Mouse (Mus musculus) left cerebral cortex, adult 9 months (tissue): ENCODE results near the gene 1500009C09Rik.

ENCODE experiments used
- DNase-seq, 2 experiments: peaks; one replicate each; pipeline ENCODE4 v3.0.0; 2022; ENCODE audit warnings: low spot score in 2 of 2

The 1500009C09Rik gene

GRCm38 (mm10) chr15:82247131-82247776, 4.9 kb upstream of the 1500009C09Rik start:
- DNase-seq: no peak

- no peak for DNase-seq
Observed at GRCm38 (mm10) chr15:82251579-82251978, 618 bp upstream of the 1500009C09Rik start.

DNA sequence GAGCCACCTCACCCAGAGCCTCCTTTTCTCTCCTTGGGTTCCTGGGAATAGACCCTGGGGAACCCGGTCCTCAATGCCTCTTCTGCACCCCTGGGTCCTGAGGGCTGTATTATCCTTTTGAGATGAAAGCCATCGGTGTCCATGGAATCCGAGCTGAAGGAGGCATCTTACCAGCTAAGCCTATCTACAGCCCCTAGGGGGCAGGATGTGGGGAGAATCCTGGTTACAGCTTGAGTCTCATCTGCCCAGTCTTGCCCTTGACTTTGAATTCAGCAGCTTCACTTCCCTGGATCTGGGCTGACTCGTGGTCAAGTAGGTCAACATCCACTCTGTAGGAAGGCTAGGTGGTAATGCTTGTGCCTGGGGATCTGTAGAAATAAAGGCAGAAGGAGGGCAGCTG, 3.1 kb downstream of the 1500009C09Rik start:
- DNase-seq: no peak

DNA sequence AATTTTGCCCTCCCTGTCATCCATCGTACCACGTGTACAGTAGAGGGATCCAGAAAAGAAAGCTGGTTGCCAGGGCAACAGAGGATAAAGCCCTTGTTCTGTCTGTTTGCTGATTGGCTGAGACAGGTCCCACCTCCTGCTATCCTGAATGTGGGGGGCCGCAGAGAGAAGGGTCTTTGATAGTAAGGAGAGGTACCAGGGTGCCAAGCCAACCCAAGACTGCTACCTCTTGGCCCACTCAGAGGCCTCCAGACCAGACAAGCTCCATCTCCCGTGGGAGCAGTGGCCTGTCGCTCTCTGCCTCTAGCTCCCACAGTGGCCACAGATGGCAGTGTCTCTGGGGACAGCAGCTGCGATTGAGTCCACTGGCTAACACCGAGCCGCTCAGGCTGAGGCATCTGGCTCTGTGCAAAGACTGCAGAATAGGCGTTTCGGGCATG, 3.8 kb downstream of the 1500009C09Rik start:
- peak; percentile 87 to 93 for DNase-seq

- DNase-seq: peak in 1 of 2 experiments; percentile 63
Observed at GRCm38 (mm10) chr15:82259510-82259909, 7.3 kb downstream of the 1500009C09Rik start.

DNA sequence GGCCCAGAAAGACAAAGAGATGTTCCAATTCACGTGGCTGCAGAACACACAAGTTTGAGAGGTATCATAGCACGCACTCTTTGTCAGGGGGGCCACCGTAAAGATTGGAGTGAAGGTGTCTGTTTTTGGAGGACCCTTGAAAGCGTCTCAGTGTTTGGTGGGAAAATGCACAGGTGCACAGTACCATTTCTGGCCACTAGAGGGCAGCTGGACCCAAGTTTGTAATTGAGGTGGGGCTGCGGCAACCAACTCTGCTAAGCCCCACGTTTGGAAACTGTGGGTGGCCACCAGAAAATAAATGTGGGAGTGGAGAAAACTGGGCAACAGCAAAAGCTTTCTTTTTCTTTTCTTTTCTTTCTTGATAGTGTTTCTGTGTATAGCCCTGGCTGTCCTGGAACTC, 14.2 kb downstream of the 1500009C09Rik start:
- DNase-seq: peak in 1 of 2 experiments; percentile 69

- DNase-seq: no peak
Observed at GRCm38 (mm10) chr15:82268185-82268584, 16.0 kb downstream of the 1500009C09Rik start.

DNA sequence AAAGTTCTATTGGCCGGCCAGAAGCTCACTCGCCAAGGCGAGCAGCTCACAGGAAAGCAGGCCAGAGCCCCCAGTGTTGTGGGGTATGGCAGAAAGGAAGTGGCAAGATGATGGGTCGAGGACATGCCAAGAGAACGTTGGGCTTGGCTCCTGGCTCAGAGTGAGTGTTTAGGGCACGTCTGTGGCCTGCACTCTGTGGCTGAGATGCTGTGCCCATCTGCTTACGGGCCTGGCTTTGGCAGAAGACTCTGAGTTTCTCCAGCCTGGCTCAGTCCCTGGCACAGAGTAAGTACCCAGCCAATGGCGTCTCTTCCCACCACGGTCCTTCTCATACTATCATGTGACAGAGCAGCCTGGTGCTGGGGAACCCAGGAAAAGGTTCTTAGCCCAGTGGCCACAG, 16.6 kb downstream of the 1500009C09Rik start:
- no peak for DNase-seq

- DNase-seq: peak in 1 of 2 experiments; percentile 70
Observed at GRCm38 (mm10) chr15:82271201-82271600, 19.0 kb downstream of the 1500009C09Rik start.

- no peak for DNase-seq
Observed at GRCm38 (mm10) chr15:82272295-82272694, 20.1 kb downstream of the 1500009C09Rik start.

GRCm38 (mm10) chr15:82274593-82274926, 22.4 kb downstream of the 1500009C09Rik start, which contains the start of gene Sept3:
TSS of gene Sept3 (plus strand) at chr15:82274893.
- no peak for DNase-seq

DNA sequence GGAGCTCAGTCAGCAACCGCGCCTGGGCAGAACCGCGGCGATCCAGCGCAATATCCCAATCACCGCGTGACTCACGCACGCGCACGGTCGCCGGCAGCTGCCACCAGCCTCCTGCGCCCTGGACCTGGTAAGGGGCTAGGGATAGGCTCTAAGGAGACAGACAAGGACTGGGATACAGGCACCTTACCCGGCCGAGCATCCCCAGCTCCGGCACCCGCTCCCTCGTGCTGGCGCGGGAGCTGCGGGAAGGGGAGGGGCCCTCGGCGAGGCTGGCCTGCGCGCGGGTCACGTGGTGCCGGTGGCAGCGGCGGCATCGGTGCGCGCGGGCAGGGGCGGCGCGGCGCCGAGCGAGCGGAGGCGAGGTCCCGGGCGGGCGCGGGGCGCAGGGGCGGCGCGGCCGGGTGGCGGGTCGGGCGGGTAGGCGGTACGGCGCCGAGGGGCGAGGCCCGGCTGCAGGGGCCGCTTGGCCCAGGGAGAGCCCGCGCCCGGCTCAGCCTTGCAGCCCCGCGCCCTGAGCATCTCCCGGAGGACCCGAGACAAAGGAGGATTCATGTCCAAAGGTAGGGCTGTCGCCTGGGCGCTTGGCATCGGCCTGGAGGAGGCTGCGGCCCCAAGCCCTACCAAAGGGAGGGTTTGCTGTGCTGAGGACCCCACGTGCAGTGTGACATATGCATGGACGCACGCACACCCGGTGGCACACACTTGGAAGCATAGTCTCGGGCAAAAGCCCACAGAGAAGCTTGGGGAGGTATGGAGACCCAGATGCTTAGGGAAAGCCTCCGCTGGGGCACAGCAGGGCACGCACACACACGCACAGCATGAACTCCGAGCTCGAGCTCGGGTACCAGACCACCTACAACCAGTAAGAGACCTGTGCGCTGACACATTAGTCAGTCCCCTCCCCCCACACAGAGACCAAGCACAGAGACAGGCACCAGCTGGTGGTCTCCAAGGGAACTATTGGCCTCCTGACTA, 23.0 kb downstream of the 1500009C09Rik start:
- DNase-seq: peak; percentile 50 to 71

DNA sequence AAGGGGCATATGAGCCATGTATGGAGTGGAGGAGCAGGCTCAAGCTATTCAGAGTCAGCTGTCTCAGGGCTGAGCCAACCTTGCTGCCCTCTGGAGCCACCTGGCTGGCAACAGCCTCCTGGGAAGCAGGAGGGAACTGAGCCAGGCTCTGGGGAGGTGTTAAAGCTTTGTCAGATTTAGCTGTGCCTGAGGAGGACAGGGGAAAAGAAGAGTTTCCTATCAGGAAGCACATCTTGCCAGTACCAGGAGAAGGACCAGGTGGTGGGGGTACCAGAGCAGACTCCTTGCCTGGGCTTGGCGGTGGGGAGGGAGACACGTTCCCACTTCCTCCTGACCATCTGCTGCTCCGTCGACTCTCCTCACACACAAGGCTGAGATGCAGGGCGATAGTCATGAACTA, 25.4 kb downstream of the 1500009C09Rik start:
- peak; percentile 49 to 74 for DNase-seq

- DNase-seq: no peak
Observed at GRCm38 (mm10) chr15:82280638-82281037, 28.4 kb downstream of the 1500009C09Rik start.

DNA sequence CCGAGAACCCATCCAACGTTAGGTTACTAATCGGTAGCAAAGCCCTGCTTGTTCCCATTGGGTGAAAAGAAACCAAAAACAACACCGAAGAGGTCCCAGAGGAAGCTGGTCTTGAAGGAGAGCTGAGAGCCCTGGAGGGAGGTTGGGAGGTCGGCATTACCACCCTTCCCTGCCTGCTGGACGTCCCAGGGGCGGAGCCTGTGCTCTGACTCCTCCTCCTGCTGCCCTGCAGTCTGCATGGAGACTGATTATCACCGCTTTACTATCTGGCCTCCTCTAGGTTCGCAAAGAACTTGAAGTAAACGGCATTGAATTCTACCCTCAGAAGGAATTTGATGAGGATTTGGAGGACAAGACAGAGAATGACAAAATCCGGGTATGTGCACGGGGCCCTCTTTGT, 34.0 kb downstream of the 1500009C09Rik start:
- no peak for DNase-seq

DNA sequence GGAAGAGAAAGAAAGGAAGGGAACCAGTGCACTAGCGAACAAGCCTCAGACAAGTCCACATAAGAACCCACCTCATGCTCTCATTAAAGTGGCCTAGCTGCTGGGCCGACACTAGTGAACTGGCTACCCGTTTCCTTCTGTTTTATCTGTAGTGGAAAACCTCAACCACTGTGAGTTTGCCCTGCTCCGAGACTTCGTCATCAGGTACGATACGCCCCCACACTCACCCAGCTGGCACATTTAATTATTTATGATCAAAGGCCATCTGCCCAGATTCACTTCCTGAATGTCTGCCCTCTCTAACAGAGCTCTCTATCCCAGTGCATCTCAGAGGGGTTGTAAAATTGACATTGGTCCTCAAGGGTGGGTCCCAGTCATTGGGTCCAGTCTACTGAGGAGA, 38.1 kb downstream of the 1500009C09Rik start:
- DNase-seq: no peak

- no peak for DNase-seq
Observed at GRCm38 (mm10) chr15:82292851-82293250, 40.7 kb downstream of the 1500009C09Rik start.

DNA sequence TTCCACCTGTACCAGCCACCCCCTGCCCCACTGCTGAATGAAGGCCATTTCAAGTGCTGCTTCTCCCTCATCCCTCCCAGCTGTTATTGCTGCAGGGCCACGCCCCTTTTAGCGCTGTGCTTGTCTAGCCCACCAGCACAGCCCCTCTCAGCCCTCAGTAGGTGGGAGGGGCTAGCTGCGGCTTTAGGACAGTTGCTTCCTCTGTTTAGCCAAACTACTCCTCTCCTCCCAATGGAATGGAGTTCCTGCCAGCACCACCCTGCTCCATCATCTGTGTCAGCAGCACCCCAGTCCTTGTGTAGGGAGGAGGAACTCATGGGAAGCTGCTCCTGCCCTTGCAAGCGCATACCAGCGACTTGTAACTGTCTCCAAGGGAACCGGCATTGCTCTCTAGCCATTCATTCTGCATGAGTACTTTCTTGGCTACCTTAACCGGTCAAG, 41.1 kb downstream of the 1500009C09Rik start:
- DNase-seq: no peak

DNA sequence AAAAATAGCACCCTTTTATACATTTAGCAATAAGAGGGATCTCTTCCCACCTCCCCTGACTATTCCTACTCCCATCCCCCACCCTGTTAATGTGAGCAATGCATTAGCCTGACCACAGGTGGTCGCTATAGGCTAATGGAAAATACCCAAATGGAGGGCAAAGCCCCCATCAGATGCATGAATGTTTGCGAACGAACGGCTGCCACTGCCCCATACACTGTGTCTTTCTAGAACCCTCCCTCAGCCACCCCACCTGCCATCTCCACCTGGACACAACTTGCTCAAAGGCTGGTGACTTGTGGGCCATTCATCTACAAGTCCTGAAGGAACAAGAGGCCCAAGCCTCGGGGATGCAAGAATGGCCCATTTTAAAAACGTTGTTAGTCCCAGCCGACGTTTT, 41.9 kb downstream of the 1500009C09Rik start:
- DNase-seq: no peak

DNA sequence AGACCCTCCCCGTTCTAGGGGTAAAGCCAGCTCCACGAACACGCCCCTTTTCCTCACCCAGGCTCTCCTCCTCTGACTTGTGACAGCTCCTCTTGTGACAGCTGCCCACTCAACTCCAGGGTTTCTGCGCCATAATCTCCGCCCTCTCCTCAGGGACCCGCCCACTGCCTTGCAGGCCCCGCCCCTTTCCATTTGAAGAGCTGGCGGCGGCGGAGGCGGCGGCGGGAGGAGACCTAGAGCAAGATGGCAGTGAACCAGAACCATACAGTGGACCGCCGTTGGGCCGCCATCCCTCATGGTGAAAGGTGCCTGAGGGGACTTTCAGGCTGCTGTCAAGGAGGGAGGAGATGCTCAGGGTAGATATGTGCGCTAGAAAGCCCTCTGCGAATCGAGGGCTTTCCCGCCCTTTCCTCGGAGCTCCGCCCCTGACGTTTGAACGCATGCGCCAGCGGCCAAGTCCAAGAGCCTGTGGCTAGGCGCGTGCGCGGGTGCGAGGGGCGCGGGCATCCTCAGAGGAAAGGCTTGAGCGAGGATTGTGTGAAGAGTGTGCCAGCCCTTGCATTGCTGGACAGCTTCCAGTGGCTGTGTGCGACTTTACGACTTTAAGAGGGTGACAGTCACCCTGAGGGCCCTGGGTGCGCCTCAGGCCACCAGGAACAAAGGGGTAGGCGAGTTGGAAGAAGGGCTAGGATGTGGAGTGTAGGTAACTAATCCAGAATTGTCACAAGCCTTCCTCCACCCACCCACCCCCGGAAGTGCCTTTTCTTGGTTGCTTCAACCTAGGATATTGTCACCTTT, 46.8 kb downstream of the 1500009C09Rik start, which contains the start of gene Wbp2nl:
TSS of gene Wbp2nl (plus strand) at position 191 of the 798 bp plus-strand sequence.
- DNase-seq: no peak

GRCm38 (mm10) chr15:82307107-82307506, 54.9 kb downstream of the 1500009C09Rik start:
- no peak for DNase-seq

DNA sequence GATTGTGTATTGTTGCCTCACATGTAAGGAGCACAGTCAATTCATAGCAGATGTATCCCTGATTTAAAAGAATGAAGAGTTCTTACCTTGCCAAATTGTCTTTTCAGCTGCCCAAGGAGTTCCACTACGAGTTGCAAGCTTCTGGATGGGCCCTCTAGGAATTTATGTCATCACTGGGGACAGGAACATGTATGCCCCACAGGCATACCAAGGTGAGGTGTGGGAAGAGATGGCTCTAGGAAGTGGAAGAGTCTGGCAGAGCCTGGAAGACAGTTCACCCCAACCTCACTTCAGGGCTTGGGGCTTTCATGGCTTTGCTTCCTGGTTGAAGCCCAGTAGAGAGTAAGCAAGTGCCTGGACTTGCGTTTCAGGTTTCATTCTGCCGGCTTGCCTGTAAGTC, 56.2 kb downstream of the 1500009C09Rik start:
- DNase-seq: no peak
